Mouse (Mus musculus): Measurements from ENCODE around the gene Madcam1. TPM values are rescaled to one million over a fixed set of nuclear protein-coding genes. Genes with fewer than 3 reads are reported as not detected.

Madcam1 gene
- under 1 TPM; 0.24 to 0.60 TPM for total RNA-seq (2021)

- intact Hi-C loops (cut with DNase I) = no loop called here
- peak; percentile 61 to 79 for DNase-seq
Measured at GRCm38 (mm10) chr10:79664131-79664665, at the start of gene Madcam1. Gene Madcam1, plus strand, starts transcription at chr10:79664559.

DNA sequence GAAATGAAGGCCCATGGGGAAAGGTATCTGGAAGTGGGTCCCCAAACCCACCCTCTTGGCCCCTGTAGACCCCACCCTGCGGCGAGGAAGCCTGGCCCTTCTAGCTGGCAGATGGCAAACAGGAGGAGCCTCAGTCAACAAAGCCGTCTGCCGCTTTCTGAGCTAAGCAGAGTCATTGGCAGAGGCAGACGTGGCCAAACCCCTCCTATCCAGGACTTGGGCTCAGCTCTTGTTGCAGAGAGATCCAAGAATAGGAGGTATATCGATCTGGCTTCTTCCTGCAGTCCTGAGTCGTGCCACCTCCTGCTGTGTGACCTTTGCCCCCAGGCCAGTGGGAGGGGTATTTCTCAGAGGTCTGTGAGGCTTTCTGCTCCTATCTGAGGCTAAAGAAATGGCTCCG lies 48.5 kb upstream of the Madcam1 start:
- DNase-seq = no peak
- intact Hi-C loops (cut with DNase I) = no loop called here

GRCm38 (mm10) chr10:79616376-79616775 lies 48.0 kb upstream of the Madcam1 start:
- intact Hi-C loops (cut with DNase I) = no loop called here

DNA sequence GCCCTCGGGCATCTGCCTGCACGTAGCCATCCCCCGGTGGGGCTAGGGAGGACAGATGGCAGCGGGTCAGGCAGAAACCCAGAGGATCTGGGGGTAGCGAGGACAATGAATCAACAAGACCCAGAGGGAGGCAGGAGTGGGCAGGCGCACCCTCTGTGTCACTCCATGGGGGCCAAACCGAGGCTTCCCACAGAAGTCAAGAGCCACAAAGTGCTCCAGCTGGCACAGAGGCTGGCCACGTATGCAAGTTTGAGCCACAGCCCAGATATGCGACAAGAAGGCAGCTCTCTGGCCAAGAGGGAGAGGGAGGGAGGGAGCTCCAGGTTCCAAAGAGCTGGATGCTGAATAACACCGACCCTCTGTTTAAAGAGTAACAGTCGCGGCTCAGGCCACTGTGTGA lies 40.4 kb upstream of the Madcam1 start:
- intact Hi-C loops (cut with DNase I) = no loop called here
- DNase-seq = peak; percentile 65 to 72

More at GRCm38 (mm10) chr10:79616376-79616775, 48.0 kb upstream of the Madcam1 start:
- no peak for DNase-seq

- no peak for DNase-seq
- intact Hi-C loops (cut with DNase I) = no loop called here
Measured at GRCm38 (mm10) chr10:79625398-79625797, 39.0 kb upstream of the Madcam1 start.

DNA sequence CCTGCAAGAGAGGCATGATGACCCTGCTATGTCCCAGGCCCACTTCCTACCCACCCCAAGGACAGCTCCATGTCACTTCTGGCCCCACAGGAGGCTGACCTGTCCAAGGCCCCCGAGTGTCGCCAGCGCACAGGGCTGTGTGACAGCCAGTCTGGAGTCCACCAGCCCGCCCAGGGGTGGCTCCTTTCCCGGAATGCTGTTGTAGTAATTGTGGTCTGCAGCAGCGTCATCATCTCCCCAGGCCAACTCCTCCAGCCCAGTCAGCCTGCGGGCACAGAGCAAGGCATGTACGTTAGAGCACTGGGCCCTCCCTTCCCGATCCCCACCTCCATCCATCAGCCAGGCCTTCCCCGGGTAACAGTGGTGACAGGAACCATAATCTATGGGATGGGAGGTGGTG lies 38.2 kb upstream of the Madcam1 start:
- no peak for DNase-seq
- intact Hi-C loops (cut with DNase I) = no loop called here

DNA sequence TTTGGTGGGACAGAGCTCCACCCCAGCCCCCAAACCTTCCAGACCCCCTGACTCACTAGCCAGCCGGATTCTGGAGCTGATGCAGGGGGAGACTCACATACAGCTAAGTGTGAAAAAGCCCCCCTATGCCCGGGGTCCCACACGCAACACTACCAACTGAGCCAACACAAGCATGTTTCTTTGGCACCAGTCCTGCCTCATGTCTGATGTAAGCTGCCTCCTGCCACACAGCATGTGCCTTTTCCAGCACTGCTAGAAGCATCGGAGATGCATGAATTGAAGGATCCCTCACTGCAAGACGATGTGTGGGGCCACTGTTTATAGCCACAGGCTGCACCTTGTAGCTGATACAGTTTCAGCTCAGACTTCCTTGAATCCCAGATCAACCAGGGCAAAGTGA lies 36.0 kb upstream of the Madcam1 start:
- intact Hi-C loops (cut with DNase I) = no loop called here
- no peak for DNase-seq

GRCm38 (mm10) chr10:79631432-79631831 lies 32.9 kb upstream of the Madcam1 start:
- DNase-seq = no peak
- intact Hi-C loops (cut with DNase I) = no loop called here

- no peak for DNase-seq
- intact Hi-C loops (cut with DNase I) = no loop called here
Measured at GRCm38 (mm10) chr10:79633006-79633777, 31.2 kb upstream of the Madcam1 start.

- intact Hi-C loops (cut with DNase I) = no loop called here
- no peak for DNase-seq
Measured at GRCm38 (mm10) chr10:79636287-79636686, 28.1 kb upstream of the Madcam1 start.

- peak; percentile 41 to 46 for DNase-seq
- intact Hi-C loops (cut with DNase I) = no loop called here
Measured at GRCm38 (mm10) chr10:79637128-79638110, 26.9 kb upstream of the Madcam1 start, which contains the start of gene Shc2. Gene Shc2, minus strand, starts transcription at chr10:79637918.

DNA sequence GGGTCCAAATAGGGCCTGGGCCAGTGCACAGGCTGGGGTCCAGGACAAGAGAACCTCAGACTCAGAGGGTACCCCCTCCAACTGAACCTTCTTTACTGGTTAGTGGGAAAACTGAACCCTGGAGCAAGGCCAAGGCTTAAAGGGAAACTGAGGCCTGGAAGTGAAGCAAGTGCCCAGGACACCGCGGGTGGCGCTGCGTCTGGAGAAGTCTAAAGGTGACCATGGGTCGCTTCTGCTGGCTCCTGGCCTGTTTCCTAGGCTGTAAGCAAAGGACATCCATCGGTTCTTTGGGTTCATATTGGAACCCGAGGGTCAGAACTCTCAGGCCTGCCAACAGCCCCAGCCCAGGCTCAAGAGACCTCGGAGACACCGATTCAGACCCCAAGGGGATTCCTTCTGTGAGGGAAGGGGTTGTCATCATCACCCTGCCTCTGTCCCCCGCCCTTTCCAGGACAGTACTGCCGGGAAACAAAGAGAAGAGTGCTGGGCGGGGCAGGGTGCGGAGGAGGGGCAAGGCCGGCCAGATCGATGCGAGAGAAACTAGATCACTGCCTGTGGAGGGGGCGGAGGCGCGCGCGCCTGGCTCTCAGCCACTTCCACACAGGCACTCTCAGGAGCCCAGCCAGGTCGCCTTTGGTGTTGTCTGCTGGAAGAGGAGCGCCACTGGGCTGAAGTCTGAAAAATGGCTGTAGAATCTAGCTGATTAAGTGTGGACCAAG lies 25.7 kb upstream of the Madcam1 start:
- intact Hi-C loops (cut with DNase I) = no loop called here
- DNase-seq = peak; percentile 49 to 51

DNA sequence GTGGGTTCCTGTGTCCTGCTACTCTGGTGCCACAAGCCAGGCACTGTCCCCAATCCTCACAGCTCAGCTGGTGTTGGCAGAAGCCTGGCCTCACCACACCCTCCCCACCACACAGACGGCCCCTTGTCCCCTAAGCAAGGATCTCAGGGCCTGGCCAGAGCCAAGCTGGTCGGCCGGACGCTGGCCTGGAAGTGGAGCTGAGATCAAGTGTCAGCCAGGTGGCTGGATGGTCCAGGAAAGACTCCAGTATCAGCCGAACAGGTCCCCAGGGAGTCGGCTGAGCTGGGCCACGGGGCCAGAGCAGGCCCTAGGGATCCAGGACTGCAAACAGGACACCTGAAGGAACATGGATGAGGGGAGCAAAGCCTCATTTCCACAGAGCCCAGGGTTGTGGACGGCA lies 18.6 kb upstream of the Madcam1 start, which contains the start of gene Odf3l2:
TSS of gene Odf3l2 (minus strand) at position 28 of the 400 bp plus-strand sequence.
- intact Hi-C loops (cut with DNase I) = no loop called here
- DNase-seq = no peak

DNA sequence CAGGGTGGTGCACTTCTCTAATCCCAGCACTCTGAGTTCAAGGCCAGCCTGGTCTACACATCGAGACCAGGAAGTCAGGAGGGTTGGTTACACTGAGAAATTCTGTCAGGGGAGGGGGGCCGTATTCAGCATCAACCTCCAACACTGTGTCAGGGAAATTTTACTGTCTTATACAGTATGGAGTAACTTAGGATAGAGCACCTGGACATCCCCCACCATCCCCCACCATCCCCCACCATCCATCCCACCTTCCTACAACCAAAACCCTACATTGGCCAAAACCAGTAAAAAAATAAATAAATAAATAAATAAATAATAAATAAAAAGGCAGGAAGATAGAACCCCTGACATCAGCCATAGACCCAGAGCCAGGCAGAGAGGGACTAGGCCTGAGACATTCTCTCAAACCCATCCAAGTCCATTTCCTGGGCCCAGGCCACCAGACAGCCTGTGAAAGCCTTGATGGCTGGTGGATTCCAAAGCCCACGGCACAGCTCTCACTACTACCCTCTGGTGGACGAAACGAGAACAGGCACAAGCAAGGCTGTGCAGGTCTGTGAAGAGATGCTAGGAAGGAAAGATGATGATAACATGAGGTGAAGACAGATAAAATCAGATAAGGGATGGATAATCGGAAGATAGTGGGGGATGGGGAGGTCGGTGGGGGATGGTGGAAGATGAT lies 15.1 kb upstream of the Madcam1 start:
- DNase-seq = peak; percentile 78 to 87
- intact Hi-C loops (cut with DNase I) = loop anchor here (1.0 kb wide), 1 partner anchor 54 kb away; no protein-coding TSS in a partner anchor

GRCm38 (mm10) chr10:79652789-79653188 lies 11.6 kb upstream of the Madcam1 start:
- peak; percentile 35 to 44 for DNase-seq
- intact Hi-C loops (cut with DNase I) = no loop called here

- no peak for DNase-seq
- intact Hi-C loops (cut with DNase I) = no loop called here
Measured at GRCm38 (mm10) chr10:79654946-79655395, 9.4 kb upstream of the Madcam1 start.

DNA sequence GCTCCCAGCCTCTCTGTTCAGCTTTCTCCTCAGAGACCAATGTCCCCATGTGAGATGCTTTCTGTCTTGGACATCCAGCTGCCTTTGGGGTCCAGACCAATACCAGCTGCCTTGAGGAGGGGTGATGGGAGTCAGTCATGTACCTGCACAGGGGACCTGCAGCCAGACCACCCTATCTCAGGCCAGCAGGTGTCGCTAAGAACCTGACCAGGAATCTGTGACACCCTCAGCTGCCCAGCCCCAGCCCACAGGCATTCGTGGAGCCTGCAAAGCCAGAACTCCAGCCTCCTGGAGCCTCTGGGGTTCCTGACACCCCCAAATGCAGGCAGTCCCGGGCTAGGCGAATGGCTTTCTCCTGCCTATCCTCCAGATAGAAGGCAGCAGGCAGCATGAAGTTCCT lies 5.5 kb upstream of the Madcam1 start:
- peak in 1 of 2 experiments; percentile 35 for DNase-seq
- intact Hi-C loops (cut with DNase I) = no loop called here

- intact Hi-C loops (cut with DNase I) = no loop called here
Measured at GRCm38 (mm10) chr10:79660298-79660697, 4.1 kb upstream of the Madcam1 start.

DNA sequence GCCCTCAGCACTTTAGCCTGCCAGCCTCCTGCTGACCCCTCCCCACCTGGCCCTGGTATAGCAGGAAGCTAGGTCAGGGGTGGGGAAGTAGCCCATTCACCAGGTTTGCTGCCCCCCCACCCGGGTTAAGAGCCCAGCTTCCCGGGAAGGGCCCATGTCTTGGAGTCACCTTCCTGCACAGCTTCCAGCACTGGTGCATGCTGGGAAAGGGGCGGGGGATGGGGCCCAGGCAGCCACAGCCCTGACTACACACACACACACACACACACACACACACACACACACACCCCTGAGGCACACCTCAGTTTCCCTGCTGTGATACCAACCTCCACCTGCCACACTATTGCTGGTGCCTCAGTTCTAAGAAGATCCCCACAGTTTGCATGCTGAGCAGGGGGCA lies 2.5 kb upstream of the Madcam1 start:
- intact Hi-C loops (cut with DNase I) = no loop called here
- no peak for DNase-seq

More at GRCm38 (mm10) chr10:79660298-79660697, 4.1 kb upstream of the Madcam1 start:
- DNase-seq = no peak
